Mouse (Mus musculus) small intestine, adult 2 months (tissue): ENCODE measurements around the gene Stk11ip.

Source experiments
- CTCF ChIP-seq: fragments of 200-500 bp; IDR thresholded peaks from 2 replicates; pipeline ENCODE4 v1.5.1; 2012; ENCODE audit warnings: low read depth, mild to moderate bottlenecking, control low read depth, inconsistent platforms, low read length, moderate library complexity, mixed read lengths; ENCODE audit not compliant: insufficient replicate concordance, insufficient read length; ENCODE audit errors: extremely low read depth
- POLR2A ChIP-seq: fragments of 200-500 bp; IDR thresholded peaks from 2 replicates; pipeline ENCODE4 v1.6.1; 2012; ENCODE audit warnings: low read depth, mild to moderate bottlenecking, control low read depth, inconsistent platforms, low read length, moderate library complexity

DNA sequence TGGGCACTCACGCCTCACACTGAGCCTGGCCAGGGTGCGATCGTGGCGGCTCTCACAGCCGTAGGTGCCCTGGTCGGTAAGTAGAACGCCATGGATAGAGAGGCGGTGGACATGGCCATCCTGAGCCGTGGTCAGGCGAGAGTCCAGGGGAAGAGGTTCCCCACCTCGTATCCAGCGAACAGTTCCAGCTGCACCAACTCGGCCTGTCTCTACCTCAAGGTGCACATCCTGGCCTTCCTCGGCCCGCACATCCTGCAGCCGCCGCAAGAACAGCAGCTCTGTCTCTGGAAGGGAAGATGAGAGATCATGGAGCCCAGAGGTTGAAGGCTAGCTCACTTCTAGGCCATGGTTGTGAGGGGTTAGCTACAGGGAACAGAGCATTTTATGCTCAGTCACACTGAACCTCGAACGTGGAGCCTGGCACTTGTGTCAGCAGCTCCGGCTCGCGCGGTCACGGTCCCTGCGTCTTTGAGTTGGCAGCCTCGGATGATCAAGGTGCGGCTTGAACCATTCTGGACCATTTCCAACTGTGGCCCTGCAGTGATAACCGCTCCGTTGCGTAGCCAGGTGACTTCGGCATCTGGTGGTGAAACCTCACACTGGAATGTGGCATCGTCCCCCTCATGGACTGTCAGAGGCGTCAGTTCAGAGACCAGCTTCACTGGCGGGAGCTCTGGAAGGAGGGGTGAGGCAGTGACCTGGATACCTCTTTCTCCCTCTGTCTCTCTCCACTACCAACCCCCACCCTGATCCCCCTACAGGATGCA, 30.4 kb upstream of the Stk11ip start:
- TF ChIP-seq POLR2A (no peak), CTCF (no peak)
